Mouse (Mus musculus) hematopoietic stem cell, adult 5-6 weeks (primary cell): Measurements from ENCODE around the gene Agmo. TPM values are rescaled to one million over a fixed set of nuclear protein-coding genes. Genes with fewer than 3 reads are reported as not detected.

Experiments used
- ATAC-seq, 2 experiments: fragments of 125-278 bp in 1 of 2; replicated peaks in 1 of 2; 2 replicates each; pipeline ENCODE4 v1.8.0; 2016 to 2017; ENCODE audit warnings: inconsistent platforms in 2 of 2, mild to moderate bottlenecking in 2 of 2, moderate number of reproducible peaks in 2 of 2, low read depth in 1 of 2, moderate TSS enrichment in 1 of 2; ENCODE audit not compliant: low FRiP score in 2 of 2, poor library complexity in 2 of 2, severe bottlenecking in 2 of 2, insufficient read depth in 1 of 2, low TSS enrichment in 1 of 2
- total RNA-seq: library from RNA; stranded (forward); fragments of 172-1452, 232-1000 nt; gene quantifications from 2 replicates; pipeline ENCODE4 v1.2.3, GENCODE M21; 2017

Agmo gene
- total RNA-seq, 1 experiment from 2014 or later, result 3.5 TPM

- ATAC-seq, result no peak
These were observed 316.8 kb downstream of the Agmo start for GRCm38 (mm10) chr12:37558284-37558683.

- ATAC-seq, result no peak
These were observed 324.6 kb downstream of the Agmo start for GRCm38 (mm10) chr12:37565882-37566596.

DNA sequence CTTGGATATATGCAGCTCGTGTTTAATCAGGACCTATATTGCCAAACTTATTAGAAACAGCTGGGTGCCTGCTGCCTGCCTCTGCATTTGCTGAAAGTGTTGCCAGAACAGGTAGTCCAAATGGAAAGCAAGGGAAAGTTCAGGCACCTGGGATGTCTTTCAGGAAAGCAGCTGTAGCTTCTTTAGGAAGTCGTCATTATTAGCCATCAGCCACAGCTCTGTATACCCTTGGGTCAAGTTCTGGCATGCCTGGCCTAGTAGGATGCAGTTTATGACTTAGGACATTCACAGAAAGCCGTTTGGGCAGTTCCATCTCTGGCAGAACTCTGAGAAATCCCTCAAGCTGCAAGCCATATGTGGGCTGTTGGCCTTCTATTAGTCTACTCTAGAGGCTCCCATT, 330.5 kb downstream of the Agmo start:
- ATAC-seq, result no peak

- ATAC-seq, result no peak
These were observed 341.3 kb downstream of the Agmo start for GRCm38 (mm10) chr12:37582777-37583176.

DNA sequence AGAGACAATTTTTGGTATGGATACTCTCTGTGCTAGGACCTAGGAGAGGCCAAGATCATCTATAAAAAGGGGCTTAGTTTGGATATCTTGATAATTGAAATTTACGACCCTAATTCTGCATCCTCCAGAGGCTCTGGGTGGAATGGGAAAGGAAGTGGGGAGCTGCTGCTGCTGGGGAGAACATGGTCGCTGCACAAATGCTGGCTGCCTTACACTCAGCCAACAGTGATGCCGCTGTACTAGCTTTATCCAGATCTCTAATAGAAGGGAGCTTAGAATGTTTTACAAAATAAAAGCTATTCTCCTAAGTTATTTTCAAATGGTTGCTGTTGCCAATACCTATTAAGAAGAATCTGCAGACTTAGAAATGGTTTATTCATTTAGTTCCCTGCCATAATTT, 351.4 kb downstream of the Agmo start:
- ATAC-seq, result no peak

DNA sequence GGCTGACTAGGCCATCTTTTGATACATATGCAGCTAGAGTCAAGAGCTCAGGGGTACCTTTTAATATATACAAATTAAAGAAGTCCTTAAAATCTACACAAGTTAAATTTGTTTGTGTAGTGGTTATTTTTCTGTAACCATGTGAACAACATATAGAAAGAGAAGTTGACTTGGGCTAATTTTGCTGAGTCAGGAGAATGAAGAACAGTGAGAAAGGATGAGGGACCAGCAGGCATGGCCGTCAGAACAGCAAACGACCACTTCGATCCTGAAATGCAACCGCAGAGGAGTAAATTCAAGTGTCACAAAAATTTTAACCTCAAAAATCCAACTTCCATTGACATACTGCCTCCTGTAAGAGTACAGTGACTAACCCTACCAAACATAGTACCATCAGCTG, 371.4 kb downstream of the Agmo start:
- no peak for ATAC-seq

GRCm38 (mm10) chr12:37614769-37615168, 373.3 kb downstream of the Agmo start:
- no peak for ATAC-seq

GRCm38 (mm10) chr12:37624078-37624477, 382.6 kb downstream of the Agmo start:
- ATAC-seq, result no peak

Other genes with a start within 250 kb of the Agmo start
- gene Meox2, start 133.1 kb upstream of the Agmo start, total RNA-seq, result not detected in 2 replicates